Mouse (Mus musculus) hindbrain, embryonic 15.5 days (tissue): ENCODE data around the gene Timp3. TPM values are rescaled to one million over a fixed set of nuclear protein-coding genes. Genes with fewer than 3 reads are reported as not detected.
A peak's percentile ranks its signal among the peaks of the same experiment; 100 is the strongest.

Source experiments
- ATAC-seq: fragments of 200-750 bp; cut with Nextera tagmentation; 2 replicates; pipeline ENCODE4 v1.8.0; 2017; ENCODE audit warnings: low read depth, moderate number of reproducible peaks, moderate TSS enrichment; ENCODE audit not compliant: low FRiP score
- H3K27ac ChIP-seq: fragments of 300-500 bp; sonication (generic); replicated peaks from 2 replicates; pipeline ENCODE4 v1.5.1; 2015; ENCODE audit warnings: mild to moderate bottlenecking, inconsistent platforms
- H3K27me3 ChIP-seq: fragments of 300-500 bp; sonication (generic); 2 replicates; pipeline ENCODE4 v1.6.1; 2015; ENCODE audit warnings: control low read depth, inconsistent platforms
- H3K36me3 ChIP-seq: fragments of 300-500 bp; sonication (generic); 2 replicates; pipeline ENCODE4 v1.6.1; 2015; ENCODE audit warnings: control low read depth, inconsistent platforms
- H3K4me1 ChIP-seq: fragments of 300-500 bp; sonication (generic); replicated peaks from 2 replicates; pipeline ENCODE4 v1.6.1; 2015; ENCODE audit warnings: control low read depth, inconsistent platforms
- H3K4me2 ChIP-seq: fragments of 300-500 bp; sonication (generic); 2 replicates; pipeline ENCODE4 v1.6.1; 2015; ENCODE audit warnings: moderate library complexity, mild to moderate bottlenecking, inconsistent platforms
- H3K4me3 ChIP-seq: fragments of 300-500 bp; sonication (generic); 2 replicates; pipeline ENCODE4 v1.5.1; 2015; ENCODE audit warnings: mild to moderate bottlenecking, inconsistent platforms
- H3K9ac ChIP-seq: fragments of 300-500 bp; sonication (generic); 2 replicates; pipeline ENCODE4 v1.6.1; 2015; ENCODE audit warnings: inconsistent platforms
- H3K9me3 ChIP-seq: fragments of 300-500 bp; sonication (generic); 2 replicates; pipeline ENCODE4 v1.6.1; 2016; ENCODE audit warnings: control low read depth, inconsistent platforms
- WGBS: fragments of 180-500 bp; shearing (Covaris S2); methylation state at CpG from one replicate; pipeline ENCODE4 v1.1.7; 2015; 5-methylcytosine and 5-hydroxymethylcytosine counted together
- polyA plus RNA-seq: library from polyadenylated mRNA; unstranded; fragments of >200 nt; fragmentation: Nextera tagmentation; extraction: Ambion mirVana; gene quantifications from 2 replicates; pipeline ENCODE4 v1.2.1, GENCODE M21; 2015

The Timp3 gene
- polyA plus RNA-seq, 1 experiment from 2014 or later: 42.2 TPM

- no peak overlapping the region for H3K9ac ChIP-seq
- no peaks in the 10 kb centered on the region for H3K36me3 ChIP-seq
- no peak overlapping the region for H3K4me2 ChIP-seq
- H3K4me1 ChIP-seq: peaks cover 39% of the 10 kb centered on the region
- H3K27ac ChIP-seq: no peak overlapping the region
- H3K27me3 ChIP-seq: no peaks in the 10 kb centered on the region
- H3K4me3 ChIP-seq: no peak overlapping the region
- no peaks in the 10 kb centered on the region for H3K9me3 ChIP-seq
- ATAC-seq: peak; percentile 27; the same call in 1 of the 2 replicates
- 73% methylated on average over 5 of the region's 5 CpGs for WGBS
Measured at GRCm38 (mm10) chr10:86318552-86319140, 18.5 kb downstream of the Timp3 start.

GRCm38 (mm10) chr10:86319526-86319925 lies 19.4 kb downstream of the Timp3 start:
- WGBS: 4% methylated on average over 3 of the region's 3 CpGs
- H3K36me3 ChIP-seq: no peaks in the 10 kb centered on the region

GRCm38 (mm10) chr10:86320204-86320603 lies 20.0 kb downstream of the Timp3 start:
- H3K4me3 ChIP-seq: no peak overlapping the region
- no peak for ATAC-seq
- H3K4me1 ChIP-seq: peaks cover 39% of the 10 kb centered on the region
- WGBS: 71% methylated on average over 5 of the region's 5 CpGs
- H3K27me3 ChIP-seq: no peaks in the 10 kb centered on the region
- no peaks in the 10 kb centered on the region for H3K9me3 ChIP-seq
- no peak overlapping the region for H3K27ac ChIP-seq
- H3K4me2 ChIP-seq: no peak overlapping the region
- H3K9ac ChIP-seq: no peak overlapping the region
- H3K36me3 ChIP-seq: no peaks in the 10 kb centered on the region

More at GRCm38 (mm10) chr10:86319526-86319925, 19.4 kb downstream of the Timp3 start:
- H3K9ac ChIP-seq: no peak overlapping the region
- no peaks in the 10 kb centered on the region for H3K27me3 ChIP-seq
- ATAC-seq: no peak
- no peak overlapping the region for H3K4me3 ChIP-seq
- no peak overlapping the region; the same call in 1 of the 2 replicates for H3K27ac ChIP-seq
- H3K4me1 ChIP-seq: peaks cover 39% of the 10 kb centered on the region
- H3K4me2 ChIP-seq: no peak overlapping the region
- no peaks in the 10 kb centered on the region for H3K9me3 ChIP-seq

- Histone ChIP-seq H3K4me3 (no peak overlapping the region), H3K27me3 (no peaks in the 10 kb centered on the region), H3K4me1 (peaks cover 35% of the 10 kb centered on the region), H3K36me3 (no peaks in the 10 kb centered on the region), H3K9me3 (no peaks in the 10 kb centered on the region), H3K27ac (no peak overlapping the region), H3K4me2 (no peak overlapping the region), H3K9ac (no peak overlapping the region)
- ATAC-seq: no peak
- 75% methylated on average over 8 of the region's 8 CpGs for WGBS
Measured at GRCm38 (mm10) chr10:86321194-86321593, 21.0 kb downstream of the Timp3 start.

GRCm38 (mm10) chr10:86322006-86322405 lies 21.8 kb downstream of the Timp3 start:
- H3K27ac ChIP-seq: no peak overlapping the region
- H3K36me3 ChIP-seq: no peaks in the 10 kb centered on the region
- no peak overlapping the region for H3K9ac ChIP-seq
- H3K27me3 ChIP-seq: no peaks in the 10 kb centered on the region
- H3K4me2 ChIP-seq: no peak overlapping the region
- H3K4me1 ChIP-seq: peaks cover 34% of the 10 kb centered on the region
- H3K4me3 ChIP-seq: no peak overlapping the region
- no peak for ATAC-seq
- no peaks in the 10 kb centered on the region for H3K9me3 ChIP-seq
- WGBS: 72% methylated on average over 1 of the region's 1 CpGs

- Histone ChIP-seq H3K27ac (no peak overlapping the region; the same call in 1 of the 2 replicates), H3K4me2 (no peak overlapping the region), H3K4me1 (peaks cover 22% of the 10 kb centered on the region), H3K36me3 (no peaks in the 10 kb centered on the region), H3K9me3 (no peaks in the 10 kb centered on the region), H3K27me3 (no peaks in the 10 kb centered on the region), H3K4me3 (no peak overlapping the region), H3K9ac (no peak overlapping the region)
- WGBS: 76% methylated on average over 4 of the region's 4 CpGs
- ATAC-seq: peak; percentile 43; the same call in 1 of the 2 replicates
Measured at GRCm38 (mm10) chr10:86323275-86323994, 23.3 kb downstream of the Timp3 start.

- no peak overlapping the region for H3K9ac ChIP-seq
- peaks cover 8% of the 10 kb centered on the region; the same call in 1 of the 2 replicates for H3K4me1 ChIP-seq
- H3K27me3 ChIP-seq: no peaks in the 10 kb centered on the region
- H3K4me2 ChIP-seq: no peak overlapping the region
- H3K9me3 ChIP-seq: no peaks in the 10 kb centered on the region
- no peak for ATAC-seq
- H3K36me3 ChIP-seq: no peaks in the 10 kb centered on the region
- 45% methylated on average over 6 of the region's 6 CpGs for WGBS
- no peak overlapping the region for H3K27ac ChIP-seq
- H3K4me3 ChIP-seq: no peak overlapping the region
Measured at GRCm38 (mm10) chr10:86325272-86325671, 25.1 kb downstream of the Timp3 start.

- Histone ChIP-seq H3K4me3 (no peak overlapping the region), H3K27ac (no peak overlapping the region), H3K4me2 (no peak overlapping the region), H3K27me3 (no peaks in the 10 kb centered on the region), H3K36me3 (no peaks in the 10 kb centered on the region; the same call in 1 of the 2 replicates), H3K4me1 (peaks cover 14% of the 10 kb centered on the region), H3K9me3 (no peaks in the 10 kb centered on the region), H3K9ac (no peak overlapping the region)
- WGBS: 90% methylated on average over 4 of the region's 4 CpGs
- ATAC-seq: no peak
Measured at GRCm38 (mm10) chr10:86328143-86328542, 28.0 kb downstream of the Timp3 start.

- Histone ChIP-seq H3K4me1 (peaks cover 15% of the 10 kb centered on the region), H3K9ac (no peak overlapping the region), H3K4me3 (no peak overlapping the region), H3K9me3 (no peaks in the 10 kb centered on the region), H3K4me2 (no peak overlapping the region), H3K36me3 (no peaks in the 10 kb centered on the region; the same call in 1 of the 2 replicates), H3K27me3 (no peaks in the 10 kb centered on the region), H3K27ac (no peak overlapping the region)
- no peak for ATAC-seq
- WGBS: 86% methylated on average over 2 of the region's 2 CpGs
Measured at GRCm38 (mm10) chr10:86328691-86329090, 28.5 kb downstream of the Timp3 start.

GRCm38 (mm10) chr10:86329241-86329882 lies 29.2 kb downstream of the Timp3 start:
- H3K27ac ChIP-seq: no peak overlapping the region
- H3K27me3 ChIP-seq: no peaks in the 10 kb centered on the region
- H3K36me3 ChIP-seq: no peaks in the 10 kb centered on the region; the same call in 1 of the 2 replicates
- no peak overlapping the region for H3K9ac ChIP-seq
- H3K9me3 ChIP-seq: no peaks in the 10 kb centered on the region
- ATAC-seq: no peak
- H3K4me2 ChIP-seq: no peak overlapping the region
- H3K4me1 ChIP-seq: peaks cover 15% of the 10 kb centered on the region
- H3K4me3 ChIP-seq: no peak overlapping the region
- 88% methylated on average over 8 of the region's 8 CpGs for WGBS

- H3K36me3 ChIP-seq: no peaks in the 10 kb centered on the region; the same call in 1 of the 2 replicates
- H3K27ac ChIP-seq: peak overlapping the region; percentile 25; the same call in 1 of the 2 replicates
- H3K27me3 ChIP-seq: no peaks in the 10 kb centered on the region
- ATAC-seq: no peak
- no peak overlapping the region for H3K9ac ChIP-seq
- no peaks in the 10 kb centered on the region for H3K9me3 ChIP-seq
- peaks cover 15% of the 10 kb centered on the region for H3K4me1 ChIP-seq
- no peak overlapping the region for H3K4me2 ChIP-seq
- 67% methylated on average over 5 of the region's 5 CpGs for WGBS
- no peak overlapping the region for H3K4me3 ChIP-seq
Measured at GRCm38 (mm10) chr10:86330993-86331680, 31.0 kb downstream of the Timp3 start.
